In genomic region chr11:102008372-102008771, GRCm38 (mm10) we compare ENCODE assay signal across 20 mouse cellular contexts. TPM values are rescaled to one million over a fixed set of nuclear protein-coding genes. Genes with fewer than 3 reads are reported as not detected.
"Had no signal": no experiment of that assay in that cellular context is flagged by ENCODE, and none has a peak within 500 bp of the region (broad histone marks: within the 10 kb centered on the region; RNA-seq: fewer than 3 reads in every experiment).

No protein-coding gene starts in this region.

- H3K36me3 ChIP-seq: liver, embryonic 15.5 days had no signal

- H3K9ac ChIP-seq: liver, embryonic 15.5 days; neural tube, embryonic 15.5 days had no signal

- H3K27ac ChIP-seq: kidney, postnatal 0 days; liver, embryonic 15.5 days; midbrain, embryonic 10.5 days; neural tube, embryonic 15.5 days had no signal

- H3K4me3 ChIP-seq: liver, embryonic 15.5 days; midbrain, embryonic 10.5 days; myocyte; neural tube, embryonic 15.5 days had no signal

- DNase-seq: kidney, postnatal 36 days; layer of hippocampus, adult 9-11 months; layer of hippocampus, postnatal 36 days; lung, adult 2 months; midbrain, embryonic 14.5 days; thymus, adult 2 months; thymus, postnatal 25 days had no signal

- H3K4me2 ChIP-seq: liver, embryonic 11.5 days; liver, embryonic 15.5 days; neural tube, embryonic 15.5 days had no signal

- H3K9me3 ChIP-seq: liver, embryonic 15.5 days; neural tube, embryonic 15.5 days had no signal

- H3K27me3 ChIP-seq: liver, embryonic 15.5 days; neural tube, embryonic 15.5 days had no signal

- H3K4me1 ChIP-seq: liver, embryonic 15.5 days had no signal

RNA-seq across cellular contexts. Expression of gene Mpp3, which starts 19.9 kb away (rescaled TPM):
- total RNA-seq: megakaryocyte, adult 5-6 weeks had no signal

RNA-seq across cellular contexts. Expression of gene Cfap97d1, which starts 24.3 kb away (rescaled TPM):
- total RNA-seq: layer of hippocampus, adult 18-20 months; layer of hippocampus, postnatal 36 days; left cerebral cortex, postnatal 36 days; megakaryocyte, adult 5-6 weeks had no signal
- polyA plus RNA-seq: kidney, postnatal 0 days; limb, embryonic 14.5 days; liver, embryonic 11.5 days; liver, embryonic 15.5 days; lung, adult 2 months; midbrain, embryonic 10.5 days; midbrain, embryonic 14.5 days; myocyte; neural tube, embryonic 11.5 days; neural tube, embryonic 15.5 days; thymus, adult 2 months; urinary bladder, adult 2 months had no signal

RNA-seq across cellular contexts. Expression of gene Cd300lg, which starts 32.9 kb away (rescaled TPM):
- total RNA-seq: layer of hippocampus, adult 18-20 months; layer of hippocampus, postnatal 36 days had no signal
- polyA plus RNA-seq: myocyte had no signal

RNA-seq across cellular contexts. Expression of gene Sost, which starts 41.6 kb away (rescaled TPM):
- total RNA-seq: layer of hippocampus, postnatal 36 days; megakaryocyte, adult 5-6 weeks had no signal
- polyA plus RNA-seq: liver, embryonic 11.5 days; lung, postnatal 0 days; midbrain, embryonic 14.5 days; neural tube, embryonic 11.5 days had no signal
